Mouse (Mus musculus): ENCODE data around the gene Pafah1b3.
A peak's percentile ranks its signal among the peaks of the same experiment; 100 is the strongest.
"Not testable (repeated sequence)": the region's sequence is repeated elsewhere in the genome, so short reads cannot be mapped to it uniquely, and the experiment has no call there.

Gene Pafah1b3

GRCm38 (mm10) chr7:25270652-25271633 lies 26.8 kb downstream of the Pafah1b3 start:
- H3K36me3 ChIP-seq (ENCODE audit: insufficient read depth, low read length), result peaks cover 30% of the 10 kb centered on the region
- peaks cover 88% of the 10 kb centered on the region for H3K4me1 ChIP-seq (replicated peaks; ENCODE audit: low read depth, low read length)
- TF ChIP-seq POU5F1 (IDR thresholded peaks at IDR 0.05; ENCODE audit: borderline replicate concordance, low read length) (no peak), NANOG (IDR thresholded peaks at IDR 0.05; ENCODE audit: borderline replicate concordance, low read length) (no peak), CTCF (conservative IDR thresholded peaks at IDR 0.05; ENCODE audit: low read length) (no peak)
- no peaks in the 10 kb centered on the region for H3K9me3 ChIP-seq (ENCODE audit: low read length)
- peaks cover 21% of the 10 kb centered on the region for H3K27me3 ChIP-seq (ENCODE audit: insufficient read depth, low read length)
- H3K4me3 ChIP-seq (replicated peaks; ENCODE audit: low read length), result peak overlapping the region; percentile 72

GRCm38 (mm10) chr7:25269545-25270271 lies 28.1 kb downstream of the Pafah1b3 start:
- Histone ChIP-seq H3K27me3 (ENCODE audit: insufficient read depth, low read length) (peaks cover 21% of the 10 kb centered on the region), H3K4me1 (replicated peaks; ENCODE audit: low read depth, low read length) (peaks cover 86% of the 10 kb centered on the region), H3K36me3 (ENCODE audit: insufficient read depth, low read length) (peaks cover 22% of the 10 kb centered on the region), H3K4me3 (replicated peaks; ENCODE audit: low read length) (peak overlapping the region; percentile 94), H3K9me3 (ENCODE audit: low read length) (no peaks in the 10 kb centered on the region)
- no peak for TF ChIP-seq NANOG (IDR thresholded peaks at IDR 0.05; ENCODE audit: borderline replicate concordance, low read length)

GRCm38 (mm10) chr7:25269029-25269428 lies 28.8 kb downstream of the Pafah1b3 start:
- Histone ChIP-seq H3K9me3 (ENCODE audit: low read length) (no peaks in the 10 kb centered on the region), H3K27me3 (ENCODE audit: insufficient read depth, low read length) (peaks cover 21% of the 10 kb centered on the region), H3K4me1 (replicated peaks; ENCODE audit: low read depth, low read length) (peaks cover 85% of the 10 kb centered on the region), H3K4me3 (replicated peaks; ENCODE audit: low read length) (peak overlapping the region; percentile 94), H3K36me3 (ENCODE audit: insufficient read depth, low read length) (peaks cover 16% of the 10 kb centered on the region)
- TF ChIP-seq POU5F1 (IDR thresholded peaks at IDR 0.05; ENCODE audit: borderline replicate concordance, low read length) (no peak), NANOG (IDR thresholded peaks at IDR 0.05; ENCODE audit: borderline replicate concordance, low read length) (no peak), CTCF (conservative IDR thresholded peaks at IDR 0.05; ENCODE audit: low read length) (no peak)

GRCm38 (mm10) chr7:25268588-25268987 lies 29.2 kb downstream of the Pafah1b3 start:
- Histone ChIP-seq H3K4me3 (replicated peaks; ENCODE audit: low read length) (peak overlapping the region; percentile 94), H3K27me3 (ENCODE audit: insufficient read depth, low read length) (peaks cover 18% of the 10 kb centered on the region)

GRCm38 (mm10) chr7:25267751-25268463 lies 29.9 kb downstream of the Pafah1b3 start:
- H3K4me3 ChIP-seq (replicated peaks; ENCODE audit: low read length), result peak overlapping the region; percentile 94
- H3K36me3 ChIP-seq (ENCODE audit: insufficient read depth, low read length), result peaks cover 8% of the 10 kb centered on the region; the same call in 1 of the 2 replicates
- no peak for TF ChIP-seq POU5F1 (IDR thresholded peaks at IDR 0.05; ENCODE audit: borderline replicate concordance, low read length)
- no peak for TF ChIP-seq CTCF (conservative IDR thresholded peaks at IDR 0.05; ENCODE audit: low read length)
- TF ChIP-seq NANOG (IDR thresholded peaks at IDR 0.05; ENCODE audit: borderline replicate concordance, low read length), result no peak
- H3K4me1 ChIP-seq (replicated peaks; ENCODE audit: low read depth, low read length), result peaks cover 79% of the 10 kb centered on the region
- peaks cover 11% of the 10 kb centered on the region for H3K27me3 ChIP-seq (ENCODE audit: insufficient read depth, low read length)
- no peaks in the 10 kb centered on the region for H3K9me3 ChIP-seq (ENCODE audit: low read length)

More at GRCm38 (mm10) chr7:25268588-25268987, 29.2 kb downstream of the Pafah1b3 start:
- Histone ChIP-seq H3K4me1 (replicated peaks; ENCODE audit: low read depth, low read length) (peaks cover 83% of the 10 kb centered on the region), H3K36me3 (ENCODE audit: insufficient read depth, low read length) (peaks cover 12% of the 10 kb centered on the region), H3K9me3 (ENCODE audit: low read length) (no peaks in the 10 kb centered on the region)
- no peak for TF ChIP-seq POU5F1 (IDR thresholded peaks at IDR 0.05; ENCODE audit: borderline replicate concordance, low read length)
- TF ChIP-seq CTCF (conservative IDR thresholded peaks at IDR 0.05; ENCODE audit: low read length), result no peak

GRCm38 (mm10) chr7:25267301-25267750 lies 30.5 kb downstream of the Pafah1b3 start, which contains the start of gene Cic:
Cic (plus strand) TSS chr7:25267704.
- peak within 1 kb of the TSS; percentile 94 for H3K4me3 ChIP-seq (replicated peaks; ENCODE audit: low read length)
- no peak for TF ChIP-seq POU5F1 (IDR thresholded peaks at IDR 0.05; ENCODE audit: borderline replicate concordance, low read length)
- TF ChIP-seq NANOG (IDR thresholded peaks at IDR 0.05; ENCODE audit: borderline replicate concordance, low read length), result no peak
- TF ChIP-seq CTCF (conservative IDR thresholded peaks at IDR 0.05; ENCODE audit: low read length), result no peak
- peaks cover 78% of the 10 kb centered on the region for H3K4me1 ChIP-seq (replicated peaks; ENCODE audit: low read depth, low read length)
- H3K9me3 ChIP-seq (ENCODE audit: low read length), result no peaks in the 10 kb centered on the region
- peaks cover 8% of the 10 kb centered on the region; the same call in 1 of the 2 replicates for H3K36me3 ChIP-seq (ENCODE audit: insufficient read depth, low read length)
- peaks cover 7% of the 10 kb centered on the region; the same call in 1 of the 2 replicates for H3K27me3 ChIP-seq (ENCODE audit: insufficient read depth, low read length)

GRCm38 (mm10) chr7:25266180-25266962 lies 31.4 kb downstream of the Pafah1b3 start:
- H3K9me3 ChIP-seq (ENCODE audit: low read length), result no peaks in the 10 kb centered on the region
- H3K27me3 ChIP-seq (ENCODE audit: insufficient read depth, low read length), result no peaks in the 10 kb centered on the region
- H3K4me3 ChIP-seq (replicated peaks; ENCODE audit: low read length), result peak overlapping the region; percentile 94
- H3K36me3 ChIP-seq (ENCODE audit: insufficient read depth, low read length), result peaks cover 2% of the 10 kb centered on the region; the same call in 1 of the 2 replicates
- TF ChIP-seq CTCF (conservative IDR thresholded peaks at IDR 0.05; ENCODE audit: low read length) (no peak), NANOG (IDR thresholded peaks at IDR 0.05; ENCODE audit: borderline replicate concordance, low read length) (no peak), POU5F1 (IDR thresholded peaks at IDR 0.05; ENCODE audit: borderline replicate concordance, low read length) (no peak)
- peaks cover 75% of the 10 kb centered on the region for H3K4me1 ChIP-seq (replicated peaks; ENCODE audit: low read depth, low read length)

- H3K4me3 ChIP-seq (replicated peaks; ENCODE audit: low read length); H3K36me3 ChIP-seq (ENCODE audit: insufficient read depth, low read length); H3K27me3 ChIP-seq (ENCODE audit: insufficient read depth, low read length); H3K9me3 ChIP-seq (ENCODE audit: low read length): not testable (repeated sequence)
- peaks cover 72% of the 10 kb centered on the region for H3K4me1 ChIP-seq (replicated peaks; ENCODE audit: low read depth, low read length)
These were observed 32.0 kb downstream of the Pafah1b3 start for GRCm38 (mm10) chr7:25265743-25266142.
